Mouse (Mus musculus): ENCODE measurements around the gene Nemp1.

DNA sequence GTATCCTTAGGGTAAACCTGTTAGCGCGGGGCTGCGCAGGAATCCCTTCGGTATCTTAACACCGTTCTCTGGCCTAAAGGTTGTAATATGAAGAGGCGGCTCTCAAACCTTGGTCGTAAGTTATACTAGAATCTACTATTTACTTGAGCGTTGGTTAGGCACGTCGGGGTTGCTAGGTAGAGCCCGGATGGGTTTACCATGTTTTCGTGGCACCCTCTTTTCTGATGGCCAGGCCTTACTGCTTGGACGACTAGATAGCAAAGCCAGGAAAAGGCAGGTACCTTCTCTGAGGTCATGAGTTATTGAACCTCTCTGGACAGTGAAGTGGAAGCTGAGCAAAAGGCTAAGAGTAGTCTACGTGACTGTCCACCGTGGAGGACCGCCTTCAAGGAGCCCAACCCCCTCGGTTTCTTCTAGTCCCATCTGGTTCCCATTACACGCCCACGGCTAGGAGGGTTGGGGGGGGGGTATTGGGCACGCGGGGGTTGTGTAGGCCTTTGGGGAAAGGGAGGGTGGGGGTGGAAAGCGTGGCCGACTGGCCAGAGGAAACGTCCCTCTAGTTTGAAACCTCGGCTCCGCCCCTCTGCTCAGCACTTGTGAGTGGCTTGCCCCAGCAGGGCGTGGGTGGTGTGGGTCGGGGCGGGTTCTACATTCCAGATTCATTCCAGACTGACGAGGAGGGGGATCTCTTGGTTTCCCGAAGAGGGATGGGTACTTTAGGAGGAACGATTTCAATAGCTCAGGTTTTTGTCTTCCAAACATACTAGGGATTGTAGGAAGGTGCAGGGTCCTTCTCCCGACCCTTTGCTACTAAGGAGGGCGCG lies 780 bp downstream of the Nemp1 start:
- TF ChIP-seq EP300 (IDR thresholded peaks at IDR 0.05; ENCODE audit: low read depth) (no peak), CTCF (IDR thresholded peaks at IDR 0.05; ENCODE audit: low read depth) (no peak)

Measured in liver, postnatal 0 days (tissue).